Mouse (Mus musculus) embryonic fibroblast, embryonic 13.5 days (primary cell): ENCODE results near the gene Txn2. TPM values are rescaled to one million over a fixed set of nuclear protein-coding genes. Genes with fewer than 3 reads are reported as not detected.

Source experiments
- H3K27ac ChIP-seq: 2 replicates; pipeline ENCODE4 v1.5.1; 2012; ENCODE audit warnings: low read length, control low read depth, inconsistent platforms; ENCODE audit not compliant: insufficient read depth
- H3K4me1 ChIP-seq: 2 replicates; pipeline ENCODE4 v1.6.1; 2011; ENCODE audit warnings: low read length; ENCODE audit not compliant: control insufficient read depth, insufficient read depth
- H3K4me3 ChIP-seq: 2 replicates; pipeline ENCODE4 v1.5.1; 2011; ENCODE audit warnings: mild to moderate bottlenecking, control low read depth, low read length; ENCODE audit not compliant: insufficient read depth
- CTCF ChIP-seq: IDR thresholded peaks from 2 replicates; pipeline ENCODE4 v1.5.1; 2011; ENCODE audit warnings: mild to moderate bottlenecking, control low read depth, low read length, moderate library complexity, borderline replicate concordance; ENCODE audit not compliant: insufficient read depth
- POLR2A ChIP-seq: IDR thresholded peaks from 2 replicates; pipeline ENCODE4 v1.6.1; 2011; ENCODE audit warnings: low read depth, mild to moderate bottlenecking, control low read depth, low read length, moderate library complexity
- polyA plus RNA-seq: library from polyadenylated mRNA; stranded (reverse); fragments of >200 nt; gene quantifications from 2 replicates; pipeline ENCODE4 v1.2.4, GENCODE M21; 2011; ENCODE audit warnings: low read depth; ENCODE audit not compliant: missing spikeins, insufficient read length

Gene Txn2
- polyA plus RNA-seq, 1 experiment = 271 TPM

DNA sequence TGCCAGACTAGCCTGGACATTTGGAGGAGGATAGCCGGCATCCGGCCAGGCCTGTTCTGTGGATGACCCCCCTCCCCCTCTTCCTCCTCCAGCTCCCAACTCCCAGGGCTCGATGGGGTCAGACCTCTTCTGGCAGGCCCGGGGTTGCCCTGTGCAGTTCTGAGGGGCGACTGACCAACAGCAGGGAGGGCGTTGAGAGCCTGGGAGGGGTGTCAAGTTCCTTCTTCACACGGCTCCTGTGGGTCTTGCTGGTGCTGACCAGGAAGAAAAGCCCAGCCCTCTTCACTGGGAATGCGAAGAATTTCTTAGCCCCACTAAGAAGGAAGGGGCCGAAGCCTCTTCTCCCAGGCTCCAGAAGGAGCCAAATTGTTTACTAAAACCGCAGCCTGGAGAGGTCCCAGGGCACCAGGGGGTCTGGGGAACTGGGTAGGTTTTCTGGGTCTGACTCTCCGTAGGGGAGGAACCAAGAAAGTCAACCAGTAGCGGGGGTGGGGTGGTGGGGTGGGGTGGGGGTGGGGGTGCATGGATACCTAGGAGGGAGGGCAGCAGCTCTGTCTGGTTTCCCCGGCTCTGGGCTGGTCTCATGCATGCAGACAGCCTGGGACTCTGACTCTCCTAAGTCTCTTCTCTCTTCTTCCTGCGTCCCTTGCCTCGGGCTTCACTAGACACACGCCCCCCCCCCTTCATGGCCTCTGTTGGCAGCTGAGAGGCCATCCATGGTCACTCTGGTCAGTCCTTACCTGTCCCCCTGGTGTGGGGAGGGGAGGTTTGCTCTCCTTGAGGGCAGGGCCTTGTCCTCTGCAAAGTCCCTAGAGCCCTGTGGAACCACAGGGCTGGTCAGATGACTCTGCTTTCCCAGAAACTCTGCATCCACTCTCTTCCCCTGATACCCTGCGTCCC, 45.8 kb downstream of the Txn2 start:
- H3K27ac ChIP-seq = peak overlapping the region; percentile 100
- TF ChIP-seq POLR2A (peak; percentile 23; the same call in 1 of the 2 replicates), CTCF (no peak)
- no peak overlapping the region for H3K4me3 ChIP-seq

DNA sequence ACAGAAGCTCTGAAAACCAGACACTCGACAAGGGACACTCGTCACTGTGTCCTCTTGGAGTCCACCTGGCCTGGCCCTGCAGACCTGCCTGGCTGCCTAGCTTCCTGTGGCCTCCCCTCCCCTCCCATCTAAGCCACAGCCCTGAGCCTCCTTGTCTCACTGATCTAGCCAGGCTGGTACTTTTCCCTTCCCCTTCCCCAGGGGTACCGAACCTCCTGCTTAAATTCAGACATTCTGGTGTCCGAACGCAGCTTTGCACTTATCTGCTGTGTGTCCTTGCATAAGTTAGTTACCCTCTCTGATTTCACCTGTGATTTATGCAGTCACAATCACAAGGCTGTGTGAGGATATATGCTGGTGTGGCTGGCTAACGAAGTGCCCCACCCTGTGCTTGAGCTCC, 46.5 kb downstream of the Txn2 start:
- Histone ChIP-seq H3K4me1 (peaks cover 29% of the 10 kb centered on the region), H3K4me3 (no peak overlapping the region), H3K27ac (peak overlapping the region; percentile 98)
- no peak for TF ChIP-seq CTCF
- TF ChIP-seq POLR2A = 0 out of 2 replicates have a peak, but pooled peaks have one; percentile 8

More for the DNA sequence above, 45.8 kb downstream of the Txn2 start:
- peaks cover 30% of the 10 kb centered on the region for H3K4me1 ChIP-seq

DNA sequence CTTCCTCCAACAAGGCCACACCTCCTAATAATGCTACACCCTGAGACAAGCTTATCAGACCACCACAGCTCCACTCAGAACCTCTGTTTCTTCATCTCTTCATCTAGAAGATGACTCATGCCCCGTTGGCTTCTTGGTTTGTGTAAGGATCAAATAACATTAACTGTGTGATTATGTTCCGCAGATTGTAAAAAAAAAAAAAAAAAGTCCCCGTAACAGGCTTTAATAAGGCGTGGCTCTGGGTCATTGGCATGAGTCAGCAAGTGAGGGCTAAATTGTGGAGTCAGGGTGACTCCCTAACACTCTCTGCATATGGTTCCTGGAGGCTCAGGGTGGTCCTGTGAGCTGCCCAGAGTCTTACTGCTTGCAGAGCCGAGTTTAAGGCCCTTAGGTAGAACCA, 47.1 kb downstream of the Txn2 start:
- TF ChIP-seq POLR2A (peak; percentile 56), CTCF (no peak)
- H3K27ac ChIP-seq = peak overlapping the region; percentile 98
- H3K4me3 ChIP-seq = no peak overlapping the region

DNA sequence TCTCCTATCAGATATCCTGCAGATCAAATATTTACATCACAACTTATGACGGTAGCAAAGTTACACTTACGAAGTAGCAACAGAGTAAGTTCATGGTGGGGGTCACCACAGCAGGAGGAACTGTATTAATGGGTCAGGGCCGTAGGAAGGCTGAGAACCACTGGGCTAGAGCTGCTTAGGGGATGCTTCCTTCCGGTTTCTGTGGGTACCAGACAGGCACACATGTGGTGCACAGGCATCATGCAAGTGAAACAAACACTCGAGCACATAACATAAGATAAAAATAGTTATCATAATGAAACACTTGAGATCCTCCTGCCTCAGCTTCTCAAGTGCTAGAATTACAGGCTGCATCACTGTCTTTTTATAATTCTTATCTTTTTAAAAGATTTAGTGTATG, 48.1 kb downstream of the Txn2 start:
- H3K4me3 ChIP-seq = no peak overlapping the region
- TF ChIP-seq CTCF (no peak), POLR2A (no peak)
- H3K4me1 ChIP-seq = peaks cover 20% of the 10 kb centered on the region
- no peak overlapping the region for H3K27ac ChIP-seq

More for the DNA sequence above, 47.1 kb downstream of the Txn2 start:
- peaks cover 25% of the 10 kb centered on the region for H3K4me1 ChIP-seq

DNA sequence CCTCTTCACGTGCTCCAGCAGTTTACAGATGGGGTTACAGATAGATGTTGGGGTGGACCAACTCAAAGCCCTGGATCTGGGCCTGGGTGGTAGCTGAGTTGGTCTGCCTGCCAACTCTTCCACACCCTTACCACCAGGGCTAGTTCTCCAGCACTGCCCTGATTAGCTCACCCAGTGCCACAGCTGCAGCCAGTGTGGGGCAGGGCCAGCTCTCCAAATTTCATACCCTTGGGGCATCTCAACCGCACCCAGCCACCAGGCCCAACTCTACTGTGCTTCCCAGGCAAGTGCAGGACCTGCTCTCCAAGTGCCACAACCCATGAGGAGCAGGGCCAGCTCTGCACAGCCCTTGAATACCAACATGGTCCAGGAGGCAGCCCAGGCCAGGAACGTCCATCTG, 49.0 kb downstream of the Txn2 start:
- H3K27ac ChIP-seq = no peak overlapping the region
- no peak overlapping the region for H3K4me3 ChIP-seq
- TF ChIP-seq CTCF = no peak
- no peak for TF ChIP-seq POLR2A
- peaks cover 20% of the 10 kb centered on the region for H3K4me1 ChIP-seq

DNA sequence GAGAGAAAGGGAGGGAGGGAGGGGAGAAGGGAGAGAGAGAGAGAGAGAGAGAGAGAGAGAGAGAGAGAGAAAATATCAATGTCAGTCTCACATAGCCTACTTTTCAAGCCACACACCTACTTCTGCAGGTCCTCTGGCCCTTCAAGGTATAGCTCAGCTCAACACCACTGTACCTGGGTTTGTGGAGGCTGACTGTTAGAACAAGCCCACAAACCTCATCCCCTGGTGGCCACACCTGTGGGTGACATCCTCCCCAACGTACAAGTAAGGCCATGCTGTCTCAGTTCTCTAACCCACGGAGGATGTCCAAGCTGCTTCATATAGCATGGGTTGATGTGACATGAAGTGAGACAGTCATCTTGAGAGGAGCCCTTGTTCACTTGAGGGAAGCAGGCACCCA, 51.6 kb downstream of the Txn2 start:
- H3K27ac ChIP-seq = no peak overlapping the region
- peaks cover 6% of the 10 kb centered on the region for H3K4me1 ChIP-seq
- H3K4me3 ChIP-seq = no peak overlapping the region
- TF ChIP-seq POLR2A = no peak
- TF ChIP-seq CTCF = no peak

DNA sequence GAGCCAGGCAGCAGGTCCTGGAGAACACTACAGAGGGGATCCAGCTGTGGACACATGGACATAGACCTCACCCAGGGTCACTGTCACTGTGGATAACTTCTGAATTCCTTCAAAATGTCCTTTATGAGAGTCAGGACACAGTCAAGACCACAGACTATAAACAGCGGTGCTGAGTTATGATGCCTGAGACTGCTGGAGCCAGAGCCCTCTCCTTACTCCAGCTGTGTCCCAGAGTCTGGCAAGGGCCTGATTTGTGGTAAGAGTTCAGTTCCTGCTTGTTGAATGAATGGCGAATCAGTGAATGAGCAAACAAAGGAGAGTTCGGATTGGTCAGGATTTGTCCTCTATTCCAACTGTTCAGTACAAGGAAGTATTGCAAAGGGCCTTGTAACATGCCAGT, 52.1 kb downstream of the Txn2 start:
- TF ChIP-seq POLR2A (no peak), CTCF (no peak)
- no peak overlapping the region for H3K4me3 ChIP-seq

DNA sequence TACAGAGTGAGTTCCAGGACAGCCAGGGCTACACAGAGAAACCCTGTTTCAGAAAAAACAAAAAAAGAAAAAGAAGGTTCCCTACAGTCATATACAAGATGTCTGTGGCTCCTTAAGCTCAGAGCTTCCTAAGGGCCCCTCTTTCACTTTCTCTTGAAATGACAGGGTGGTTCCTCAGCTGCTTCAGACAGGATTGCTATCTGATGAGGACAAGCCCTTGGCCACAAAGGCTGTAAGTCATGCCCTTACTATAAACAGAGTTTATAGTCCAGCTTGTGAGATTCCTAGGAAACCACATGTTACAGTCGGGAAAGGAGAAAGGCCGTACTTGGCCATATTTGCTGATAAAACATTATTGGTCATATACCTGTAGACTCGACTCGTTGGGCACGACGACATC, 52.9 kb downstream of the Txn2 start:
- Histone ChIP-seq H3K4me3 (no peak overlapping the region), H3K27ac (no peak overlapping the region), H3K4me1 (no peaks in the 10 kb centered on the region)
- TF ChIP-seq CTCF (no peak), POLR2A (no peak)

More for the DNA sequence above, 52.1 kb downstream of the Txn2 start:
- peaks cover 3% of the 10 kb centered on the region; the same call in 1 of the 2 replicates for H3K4me1 ChIP-seq
- H3K27ac ChIP-seq = no peak overlapping the region

DNA sequence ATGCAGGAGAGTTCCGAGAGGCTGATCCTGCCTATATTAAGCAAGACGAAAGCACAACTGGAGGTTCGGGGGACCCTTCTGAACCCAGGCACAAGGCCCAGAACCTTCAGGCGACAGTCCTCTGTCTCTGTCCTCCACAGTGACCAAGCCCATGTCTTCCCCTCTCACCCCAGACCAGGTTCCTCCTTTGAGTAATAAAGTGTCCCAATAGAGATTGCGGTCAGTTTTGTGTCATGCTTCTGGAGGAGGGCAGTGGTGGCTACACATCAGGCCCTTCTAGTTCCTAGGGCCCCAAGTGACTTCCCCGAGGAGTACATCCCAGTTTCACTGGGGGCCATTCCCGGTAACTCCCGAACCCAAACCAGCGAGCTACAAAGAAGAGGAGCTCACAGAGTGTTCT, 54.0 kb downstream of the Txn2 start:
- Histone ChIP-seq H3K4me1 (no peaks in the 10 kb centered on the region), H3K27ac (no peak overlapping the region), H3K4me3 (no peak overlapping the region)
- TF ChIP-seq POLR2A = no peak
- no peak for TF ChIP-seq CTCF

DNA sequence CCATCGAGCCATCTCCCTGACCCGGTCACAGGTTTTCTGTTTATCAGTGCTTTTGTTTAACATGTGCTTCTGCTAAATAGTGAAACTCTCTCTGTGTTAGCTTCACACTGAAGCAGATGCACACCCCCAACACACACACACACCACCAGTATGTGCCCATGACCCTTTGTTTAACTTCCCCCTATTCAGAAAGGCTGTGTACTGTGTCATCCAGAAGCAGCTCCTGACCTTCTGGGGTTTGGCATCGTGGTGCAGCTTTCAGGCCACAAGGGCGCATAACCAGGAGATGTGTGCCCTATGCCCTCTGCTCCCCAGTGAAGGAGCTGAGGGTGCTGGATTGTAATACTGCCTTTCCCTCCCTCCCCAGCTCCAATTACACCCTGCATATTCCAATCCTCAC, 54.5 kb downstream of the Txn2 start:
- no peak overlapping the region for H3K27ac ChIP-seq
- no peak overlapping the region for H3K4me3 ChIP-seq
- TF ChIP-seq POLR2A (no peak), CTCF (no peak)
- no peaks in the 10 kb centered on the region for H3K4me1 ChIP-seq

DNA sequence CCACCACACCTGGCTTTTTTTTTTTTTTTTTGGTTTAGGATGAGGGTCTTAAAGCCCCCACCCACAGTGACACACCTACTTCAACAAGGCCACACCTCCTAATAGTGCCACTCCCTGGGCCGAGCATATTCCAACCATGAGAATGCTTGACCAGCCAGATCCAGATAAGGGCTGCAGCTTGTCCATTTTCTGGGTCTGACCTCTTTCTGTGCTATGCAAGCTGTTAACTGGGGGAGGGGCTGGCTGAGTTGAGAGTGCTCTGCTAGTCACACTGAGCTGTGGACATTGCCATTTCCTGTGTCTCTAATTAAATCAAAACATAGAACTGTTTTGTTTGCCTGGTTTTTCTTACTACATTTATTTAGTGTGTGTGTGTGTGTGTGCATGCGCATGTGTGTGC, 55.2 kb downstream of the Txn2 start:
- H3K27ac ChIP-seq = no peak overlapping the region
- TF ChIP-seq CTCF (no peak), POLR2A (no peak)
- no peaks in the 10 kb centered on the region for H3K4me1 ChIP-seq
- H3K4me3 ChIP-seq = no peak overlapping the region
